Mouse (Mus musculus) olfactory bulb, adult 2 months (tissue): ENCODE data around the gene Cxcr4.

ENCODE experiments used
- CTCF ChIP-seq: fragments of 200-500 bp; IDR thresholded peaks from 2 replicates; pipeline ENCODE4 v1.5.1; 2012; ENCODE audit warnings: low read depth, mild to moderate bottlenecking, low read length, moderate library complexity; ENCODE audit not compliant: insufficient read depth
- POLR2A ChIP-seq: fragments of 200-500 bp; IDR thresholded peaks from 2 replicates; pipeline ENCODE4 v1.6.1; 2012; ENCODE audit warnings: mild to moderate bottlenecking, low read depth, low read length, moderate library complexity; ENCODE audit not compliant: insufficient read depth

DNA sequence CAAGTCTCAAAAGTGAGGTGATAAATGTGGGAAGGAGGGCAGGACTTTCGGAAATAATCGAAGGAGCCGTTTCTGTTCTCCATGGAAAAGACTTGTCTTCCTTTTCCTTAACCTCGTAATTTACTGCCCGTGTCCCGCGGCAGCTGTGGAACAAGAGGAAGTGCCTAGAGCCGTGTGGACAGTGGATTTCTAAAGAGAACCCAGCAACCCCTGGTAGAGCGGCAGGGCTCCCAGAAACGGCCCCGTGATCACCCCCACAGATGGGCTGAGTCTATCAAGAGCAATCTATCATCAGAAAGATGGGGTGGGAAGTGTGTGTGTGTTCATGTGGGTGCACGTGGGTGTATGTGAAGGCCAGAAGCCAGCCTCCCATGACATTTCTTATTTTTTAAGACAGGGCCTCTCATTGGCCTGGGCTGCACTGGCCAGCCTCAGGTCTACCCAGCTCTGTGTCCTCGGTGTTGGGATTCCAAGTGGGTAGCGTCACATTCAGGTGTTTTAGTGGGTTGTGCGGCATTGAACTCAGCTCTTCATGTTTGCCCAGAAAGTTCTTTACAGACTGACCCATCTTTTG is 5.2 kb upstream of the Cxcr4 start:
- TF ChIP-seq CTCF (no peak), POLR2A (no peak)
